Mouse (Mus musculus) embryonic facial prominence, embryonic 10.5 days (tissue): ENCODE data around the gene Nuak1. TPM values are rescaled to one million over a fixed set of nuclear protein-coding genes. Genes with fewer than 3 reads are reported as not detected.
A peak's percentile ranks its signal among the peaks of the same experiment; 100 is the strongest.

Experiments
- DNase-seq: peaks from one replicate; pipeline ENCODE4 v3.0.0-alpha.2; 2017; ENCODE audit warnings: low spot score
- H3K27ac ChIP-seq: fragments of 300-500 bp; sonication (generic); replicated peaks from 2 replicates; pipeline ENCODE4 v1.5.1; 2016; ENCODE audit warnings: mild to moderate bottlenecking
- H3K27me3 ChIP-seq: fragments of 300-500 bp; sonication (generic); replicated peaks from 2 replicates; pipeline ENCODE4 v1.6.1; 2016; ENCODE audit warnings: low read depth, mild to moderate bottlenecking; ENCODE audit not compliant: poor library complexity, severe bottlenecking
- H3K36me3 ChIP-seq: fragments of 300-500 bp; sonication (generic); replicated peaks from 2 replicates; pipeline ENCODE4 v1.6.1; 2016; ENCODE audit warnings: mild to moderate bottlenecking, moderate library complexity
- H3K4me1 ChIP-seq: fragments of 300-500 bp; sonication (generic); 2 replicates; pipeline ENCODE4 v1.6.1; 2016
- H3K4me3 ChIP-seq: fragments of 300-500 bp; sonication (generic); 2 replicates; pipeline ENCODE4 v1.5.1; 2016; ENCODE audit warnings: mild to moderate bottlenecking, moderate library complexity
- H3K9me3 ChIP-seq: fragments of 300-500 bp; sonication (generic); 2 replicates; pipeline ENCODE4 v1.6.1; 2016; ENCODE audit warnings: mild to moderate bottlenecking
- whole genome bisulfite sequencing: fragments of 180-500 bp; shearing (Covaris S2); methylation state at CpG from one replicate; pipeline ENCODE4 v1.1.7; 2016; 5-methylcytosine and 5-hydroxymethylcytosine counted together
- polyA plus RNA-seq: library from polyadenylated mRNA; unstranded; fragments of >200 nt; fragmentation: Nextera tagmentation; extraction: Ambion mirVana; gene quantifications from 2 replicates; pipeline ENCODE4 v1.2.1, GENCODE M21; 2016

The Nuak1 gene
- polyA plus RNA-seq, 1 experiment from 2014 or later, result 2.7 TPM

GRCm38 (mm10) chr10:84441846-84442245, 1.4 kb upstream of the Nuak1 start:
- 0 out of 2 replicates have a peak, but pooled peaks cover 2% of the 10 kb centered on the region for H3K36me3 ChIP-seq
- peak overlapping the region; percentile 93 for H3K4me3 ChIP-seq
- WGBS, result 7% methylated on average over 11 of the region's 11 CpGs
- peak overlapping the region; percentile 99 for H3K27ac ChIP-seq
- H3K9me3 ChIP-seq, result no peaks in the 10 kb centered on the region
- H3K4me1 ChIP-seq, result peaks cover 80% of the 10 kb centered on the region
- DNase-seq, result peak; percentile 61
- H3K27me3 ChIP-seq, result no peaks in the 10 kb centered on the region

GRCm38 (mm10) chr10:84441434-84441785, 1.0 kb upstream of the Nuak1 start:
- no peak for DNase-seq
- peak overlapping the region; percentile 99 for H3K27ac ChIP-seq
- 0 out of 2 replicates have a peak, but pooled peaks cover 2% of the 10 kb centered on the region for H3K36me3 ChIP-seq
- peak overlapping the region; percentile 93 for H3K4me3 ChIP-seq
- WGBS, result 0% methylated on average over 7 of the region's 7 CpGs
- no peaks in the 10 kb centered on the region for H3K27me3 ChIP-seq
- peaks cover 80% of the 10 kb centered on the region for H3K4me1 ChIP-seq
- no peaks in the 10 kb centered on the region for H3K9me3 ChIP-seq

GRCm38 (mm10) chr10:84440181-84440540, 236 bp downstream of the Nuak1 start:
- peak overlapping the region; percentile 99 for H3K27ac ChIP-seq
- H3K9me3 ChIP-seq, result no peaks in the 10 kb centered on the region
- peak overlapping the region; percentile 93 for H3K4me3 ChIP-seq
- H3K36me3 ChIP-seq, result peaks cover 4% of the 10 kb centered on the region; the same call in 1 of the 2 replicates
- under 1% methylated on average over 32 of the region's 32 CpGs for WGBS
- H3K27me3 ChIP-seq, result no peaks in the 10 kb centered on the region
- no peak for DNase-seq
- H3K4me1 ChIP-seq, result peaks cover 88% of the 10 kb centered on the region

- DNase-seq, result peak; percentile 39
- peak overlapping the region; percentile 93 for H3K4me3 ChIP-seq
- H3K36me3 ChIP-seq, result peaks cover 13% of the 10 kb centered on the region
- H3K27ac ChIP-seq, result peak overlapping the region; percentile 99
- no peaks in the 10 kb centered on the region for H3K27me3 ChIP-seq
- H3K4me1 ChIP-seq, result peaks cover 82% of the 10 kb centered on the region
- 17% methylated on average over 7 of the region's 7 CpGs for WGBS
- H3K9me3 ChIP-seq, result no peaks in the 10 kb centered on the region
Measured at GRCm38 (mm10) chr10:84439228-84439596, 1.2 kb downstream of the Nuak1 start.

GRCm38 (mm10) chr10:84438466-84439227, 1.8 kb downstream of the Nuak1 start:
- no peak for DNase-seq
- peaks cover 19% of the 10 kb centered on the region for H3K36me3 ChIP-seq
- no peaks in the 10 kb centered on the region for H3K27me3 ChIP-seq
- peak overlapping the region; percentile 99 for H3K27ac ChIP-seq
- no peaks in the 10 kb centered on the region for H3K9me3 ChIP-seq
- 39% methylated on average over 19 of the region's 19 CpGs for WGBS
- H3K4me1 ChIP-seq, result peaks cover 80% of the 10 kb centered on the region
- peak overlapping the region; percentile 93 for H3K4me3 ChIP-seq

- peaks cover 79% of the 10 kb centered on the region for H3K4me1 ChIP-seq
- H3K36me3 ChIP-seq, result peaks cover 25% of the 10 kb centered on the region
- H3K9me3 ChIP-seq, result no peaks in the 10 kb centered on the region
- peak; percentile 96 for DNase-seq
- H3K4me3 ChIP-seq, result peak overlapping the region; percentile 93
- peak overlapping the region; percentile 99 for H3K27ac ChIP-seq
- WGBS, result 0% methylated on average over 7 of the region's 7 CpGs
- H3K27me3 ChIP-seq, result no peaks in the 10 kb centered on the region
Measured at GRCm38 (mm10) chr10:84438049-84438422, 2.4 kb downstream of the Nuak1 start.

GRCm38 (mm10) chr10:84437166-84438048, 3.0 kb downstream of the Nuak1 start:
- Histone ChIP-seq H3K4me3 (peak overlapping the region; percentile 93), H3K9me3 (no peaks in the 10 kb centered on the region), H3K27ac (peak overlapping the region; percentile 99), H3K36me3 (peaks cover 31% of the 10 kb centered on the region), H3K4me1 (peaks cover 72% of the 10 kb centered on the region), H3K27me3 (no peaks in the 10 kb centered on the region)
- DNase-seq, result peak; percentile 52
- 44% methylated on average over 14 of the region's 14 CpGs for WGBS

- Histone ChIP-seq H3K9me3 (no peaks in the 10 kb centered on the region), H3K4me1 (peaks cover 59% of the 10 kb centered on the region), H3K27ac (0 out of 2 replicates have a peak overlapping the region, but pooled peaks have one; percentile 30), H3K27me3 (no peaks in the 10 kb centered on the region), H3K4me3 (no peak overlapping the region), H3K36me3 (peaks cover 46% of the 10 kb centered on the region)
- DNase-seq, result no peak
- WGBS, result 51% methylated on average over 11 of the region's 11 CpGs
Measured at GRCm38 (mm10) chr10:84435930-84436329, 4.5 kb downstream of the Nuak1 start.

- whole genome bisulfite sequencing, result 86% methylated on average over 21 of the region's 21 CpGs
- DNase-seq, result no peak
- Histone ChIP-seq H3K27ac (no peak overlapping the region), H3K27me3 (no peaks in the 10 kb centered on the region), H3K36me3 (peaks cover 69% of the 10 kb centered on the region), H3K9me3 (no peaks in the 10 kb centered on the region), H3K4me3 (no peak overlapping the region), H3K4me1 (peaks cover 39% of the 10 kb centered on the region)
Measured at GRCm38 (mm10) chr10:84433193-84433801, 7.1 kb downstream of the Nuak1 start.

- Histone ChIP-seq H3K9me3 (no peaks in the 10 kb centered on the region), H3K36me3 (peaks cover 38% of the 10 kb centered on the region), H3K4me1 (peaks cover 23% of the 10 kb centered on the region)
Measured at GRCm38 (mm10) chr10:84424374-84424773, 16.0 kb downstream of the Nuak1 start.

GRCm38 (mm10) chr10:84423903-84424302, 16.5 kb downstream of the Nuak1 start:
- H3K4me3 ChIP-seq, result no peak overlapping the region
- H3K27me3 ChIP-seq, result no peaks in the 10 kb centered on the region
- H3K9me3 ChIP-seq, result no peaks in the 10 kb centered on the region
- H3K27ac ChIP-seq, result 0 out of 2 replicates have a peak overlapping the region, but pooled peaks have one; percentile 11
- 85% methylated on average over 5 of the region's 5 CpGs for WGBS
- peaks cover 23% of the 10 kb centered on the region for H3K4me1 ChIP-seq
- DNase-seq, result no peak
- H3K36me3 ChIP-seq, result peaks cover 40% of the 10 kb centered on the region

More at GRCm38 (mm10) chr10:84424374-84424773, 16.0 kb downstream of the Nuak1 start:
- Histone ChIP-seq H3K27me3 (no peaks in the 10 kb centered on the region), H3K4me3 (no peak overlapping the region), H3K27ac (0 out of 2 replicates have a peak overlapping the region, but pooled peaks have one; percentile 11)
- 55% methylated on average over 7 of the region's 7 CpGs for WGBS
- no peak for DNase-seq

- DNase-seq, result no peak
- Histone ChIP-seq H3K27ac (no peak overlapping the region), H3K4me3 (no peak overlapping the region), H3K36me3 (peaks cover 52% of the 10 kb centered on the region), H3K27me3 (no peaks in the 10 kb centered on the region), H3K9me3 (no peaks in the 10 kb centered on the region), H3K4me1 (peaks cover 24% of the 10 kb centered on the region)
- 95% methylated on average over 6 of the region's 6 CpGs for WGBS
Measured at GRCm38 (mm10) chr10:84420589-84420988, 19.8 kb downstream of the Nuak1 start.
